Mouse (Mus musculus): ENCODE results near the gene Pglyrp2.

Pglyrp2 gene

DNA sequence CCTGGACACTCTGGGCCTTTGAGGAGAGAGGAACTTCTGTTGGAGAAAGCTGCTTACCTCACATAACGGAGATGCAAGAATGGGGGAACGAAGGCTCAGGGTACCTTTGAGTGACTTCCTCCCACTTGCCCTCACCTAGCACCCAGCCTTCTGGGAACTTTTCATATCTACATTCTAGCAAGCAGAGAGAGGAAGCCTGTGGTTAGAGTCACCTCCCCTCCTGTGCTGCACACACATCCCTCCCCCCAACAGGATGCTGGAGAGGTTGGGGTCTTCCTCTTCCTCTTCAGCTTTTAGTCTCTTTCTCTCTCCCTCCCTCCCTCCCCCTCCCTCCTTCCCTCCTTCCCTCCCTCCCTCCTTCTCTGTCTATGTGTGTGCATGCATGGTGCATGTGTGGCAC lies at the start of gene Pglyrp2:
Gene Pglyrp2, minus strand, starts transcription at position 134 of the 400 bp plus-strand sequence.
- DNase-seq = no peak

DNA sequence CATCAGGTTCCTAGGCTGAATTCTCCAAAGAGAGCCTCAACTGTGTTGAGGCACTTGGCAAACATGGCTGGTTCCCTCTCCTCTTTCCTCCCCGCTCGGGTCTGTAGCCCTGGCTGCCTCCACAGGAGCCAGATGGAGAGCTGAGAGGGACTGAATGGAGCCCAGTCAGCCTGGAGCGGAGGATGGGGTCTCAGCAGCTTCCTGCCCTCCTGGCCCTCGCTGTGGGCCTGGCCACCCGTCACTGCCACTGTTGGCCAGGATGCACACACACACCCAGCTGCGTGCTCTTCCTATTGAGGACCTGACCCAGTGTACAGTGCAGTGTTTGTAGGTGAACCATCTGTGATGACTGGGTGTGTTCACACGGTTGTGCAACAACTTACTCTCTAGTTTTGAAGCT lies 48.2 kb upstream of the Pglyrp2 start:
- DNase-seq = no peak

DNA sequence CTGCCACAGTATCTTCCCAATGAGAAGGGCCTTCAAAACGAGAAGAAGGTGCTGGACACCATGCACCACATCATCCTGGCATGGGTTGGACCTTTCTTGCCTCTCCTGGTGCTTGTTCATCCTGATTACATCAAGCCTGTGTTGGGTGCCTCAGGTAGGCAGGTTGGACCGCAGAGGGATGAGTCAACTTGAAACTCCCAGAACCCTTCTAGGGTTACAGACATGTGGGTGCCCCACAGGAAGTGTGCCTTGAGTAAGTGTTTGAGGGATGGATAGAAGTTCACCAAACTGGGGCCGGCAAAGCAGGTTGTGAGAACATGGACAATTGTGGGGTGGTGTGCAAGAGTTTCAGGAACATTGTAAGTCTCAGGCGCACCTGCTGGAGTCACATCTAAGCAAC lies 46.8 kb upstream of the Pglyrp2 start:
- DNase-seq = no peak

DNA sequence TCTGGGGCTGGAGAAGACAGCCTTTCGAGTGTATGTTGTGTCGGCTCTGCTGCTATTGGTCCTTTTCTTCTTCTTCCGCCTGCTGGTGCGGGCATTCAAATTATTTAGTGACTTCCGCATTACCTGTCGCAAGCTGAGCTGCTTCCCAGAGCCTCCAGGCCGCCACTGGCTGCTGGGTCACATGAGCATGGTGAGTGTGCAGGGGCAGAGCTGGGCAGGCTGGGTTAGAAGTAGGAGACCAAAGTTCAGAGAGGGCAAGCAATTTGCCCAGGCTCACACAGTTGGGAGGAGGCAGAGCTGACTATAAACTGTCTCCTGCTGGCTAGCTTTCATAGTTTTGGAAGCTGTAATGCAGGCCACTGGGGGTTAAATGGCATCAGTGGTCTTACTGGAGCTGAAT lies 44.5 kb upstream of the Pglyrp2 start:
- no peak for DNase-seq

DNA sequence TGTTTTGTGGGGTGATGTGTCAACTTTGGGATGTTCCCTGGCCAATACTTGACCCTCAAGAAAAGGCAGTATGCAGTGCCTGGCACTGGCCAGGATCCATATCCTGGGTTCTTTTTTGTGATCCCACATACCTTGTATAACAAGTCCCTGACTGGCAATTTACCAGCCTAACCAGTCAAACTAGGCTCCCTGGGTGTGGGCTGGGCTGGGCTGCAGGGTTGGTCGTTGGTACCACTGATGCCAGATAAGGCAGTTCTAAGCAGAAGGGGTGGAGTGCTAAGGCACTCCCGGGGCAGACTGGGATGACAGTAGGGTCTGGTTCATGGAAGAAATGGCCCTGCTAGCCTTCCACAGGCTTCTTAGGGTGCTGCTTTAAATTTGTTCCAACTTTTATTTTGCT lies 31.0 kb upstream of the Pglyrp2 start:
- peak; percentile 42 to 61 for DNase-seq

DNA sequence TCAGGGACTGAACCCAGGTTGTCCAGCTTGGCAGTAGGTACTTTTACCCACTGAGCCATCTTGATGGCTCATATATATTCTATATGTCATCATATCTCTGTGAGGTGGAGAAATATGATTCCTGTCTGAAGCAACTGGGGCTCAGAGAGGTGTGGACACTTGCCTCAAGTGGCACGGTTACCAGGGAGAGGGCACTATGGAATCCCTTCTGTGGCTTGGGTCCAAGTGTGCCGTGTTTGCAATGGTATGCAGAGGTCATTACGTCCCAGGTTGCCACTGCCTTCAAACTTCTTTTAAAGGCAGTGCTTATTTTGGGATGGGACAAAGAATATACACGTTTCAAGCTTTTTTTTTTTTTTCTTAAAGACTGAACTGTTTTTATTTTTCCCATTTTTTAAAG lies 30.2 kb upstream of the Pglyrp2 start:
- peak; percentile 67 to 76 for DNase-seq

DNA sequence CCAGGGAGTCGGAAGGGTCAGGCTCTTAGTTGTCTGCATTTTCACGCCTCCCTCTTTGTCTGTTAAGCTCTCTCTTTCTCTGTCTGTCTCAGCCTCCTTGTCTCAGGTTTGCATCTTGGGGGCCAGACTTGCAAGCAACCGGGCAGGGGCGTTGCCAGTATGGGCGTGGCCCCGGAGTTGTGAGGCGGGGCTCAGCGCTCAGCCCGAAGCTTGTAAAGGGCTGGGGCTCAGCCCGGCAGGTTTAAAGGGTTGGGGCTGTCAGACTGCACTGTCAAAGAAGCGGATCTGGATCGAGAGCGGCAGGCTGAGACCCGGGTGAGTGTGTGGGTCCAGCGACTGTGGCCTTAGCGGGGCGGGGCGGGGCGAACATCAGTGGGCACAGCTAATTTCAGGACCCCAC lies 28.5 kb upstream of the Pglyrp2 start, which contains the start of gene Cyp4f39:
Gene Cyp4f39, plus strand, starts transcription at position 242 of the 400 bp plus-strand sequence.
- peak; percentile 38 to 63 for DNase-seq

DNA sequence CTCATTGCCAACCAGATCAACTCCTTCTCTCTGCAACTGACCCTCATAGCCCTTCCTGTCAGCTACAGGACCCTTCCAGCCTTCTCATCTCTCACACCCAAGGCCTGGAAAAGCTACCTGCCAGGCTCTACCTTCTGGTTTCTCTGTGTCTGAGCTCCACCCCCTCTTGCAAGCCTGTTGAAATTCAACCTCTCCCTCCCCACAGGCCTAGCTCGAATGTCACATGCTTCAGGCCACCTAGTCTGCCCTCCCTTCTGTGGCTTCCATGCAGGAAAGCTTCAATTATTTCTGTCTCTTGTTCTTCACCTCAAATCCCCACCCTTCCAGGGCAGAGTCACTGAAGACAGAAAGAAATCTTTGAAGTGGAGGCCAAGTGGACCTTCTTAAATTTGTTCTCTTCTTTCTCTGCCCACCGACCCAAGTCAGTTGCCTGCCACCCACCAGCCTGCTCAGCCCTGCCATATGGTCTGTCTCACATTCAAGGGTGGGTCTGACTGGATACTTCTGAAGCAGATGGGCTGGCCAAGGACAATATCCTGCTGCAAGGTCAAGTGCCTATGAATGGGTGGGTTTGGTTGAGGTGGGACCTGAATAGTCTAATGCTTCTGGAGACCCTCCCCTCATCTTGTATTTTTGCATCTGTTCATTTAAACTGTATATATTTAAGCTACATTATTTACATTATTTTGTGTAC lies 27.0 kb upstream of the Pglyrp2 start:
- peak; percentile 11 to 27 for DNase-seq

DNA sequence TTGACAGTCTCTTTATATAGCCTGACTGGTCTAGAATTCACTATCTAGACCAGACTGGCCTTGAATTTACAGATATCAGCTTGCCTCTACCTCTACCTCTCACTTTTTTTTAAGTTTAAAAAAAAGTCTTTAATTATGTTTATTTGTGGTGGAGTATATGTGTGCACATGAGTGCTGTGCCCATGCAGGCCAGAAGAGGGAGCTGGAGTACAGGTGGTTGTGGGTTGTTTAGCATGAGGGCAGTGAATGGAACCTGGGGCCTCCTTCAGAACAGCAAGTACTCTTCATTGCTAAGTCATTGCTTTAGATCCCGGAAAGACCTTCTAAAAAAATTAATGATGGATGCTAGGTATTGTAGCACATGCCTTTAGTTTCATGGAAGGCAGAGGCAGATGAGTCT lies 25.1 kb upstream of the Pglyrp2 start:
- no peak for DNase-seq

DNA sequence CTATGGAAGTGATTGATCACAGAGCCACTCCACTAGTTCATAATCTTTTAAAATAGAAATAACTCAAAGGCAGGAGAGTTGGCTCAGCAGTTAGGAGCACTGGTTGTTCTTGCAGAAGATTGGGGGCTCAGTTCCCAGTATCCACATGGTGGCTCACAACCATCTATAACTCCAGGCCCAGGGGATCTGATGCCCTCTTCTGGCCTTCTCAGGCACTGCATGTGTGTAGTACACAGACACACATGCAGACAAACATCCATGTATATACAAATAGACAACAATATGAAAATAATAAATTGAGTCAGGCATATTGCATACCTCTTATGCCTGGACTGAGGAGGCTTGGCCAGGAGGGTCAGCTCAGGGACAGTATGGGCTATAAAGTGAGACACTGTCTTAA lies 23.2 kb upstream of the Pglyrp2 start:
- DNase-seq = no peak

DNA sequence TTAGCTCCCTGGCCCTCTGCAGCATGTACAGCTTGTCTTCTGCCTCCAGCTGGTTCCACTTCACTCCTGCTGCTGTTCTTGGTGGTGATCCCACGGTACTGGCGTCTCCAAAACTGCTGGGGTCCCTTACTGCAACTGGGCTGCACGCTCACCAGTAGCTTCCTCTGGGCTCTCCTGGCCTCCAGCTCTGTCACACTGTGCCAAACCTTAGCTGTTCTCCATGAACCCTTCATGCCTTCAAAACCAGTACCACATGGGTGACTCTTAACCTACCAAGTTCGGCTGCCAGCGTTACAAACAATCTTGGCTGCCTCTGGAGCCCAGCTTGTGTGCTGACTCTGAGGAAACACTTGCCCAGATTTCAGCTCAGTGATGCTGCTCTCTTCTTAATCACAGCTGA lies 21.0 kb upstream of the Pglyrp2 start:
- DNase-seq = peak; percentile 13 to 17

DNA sequence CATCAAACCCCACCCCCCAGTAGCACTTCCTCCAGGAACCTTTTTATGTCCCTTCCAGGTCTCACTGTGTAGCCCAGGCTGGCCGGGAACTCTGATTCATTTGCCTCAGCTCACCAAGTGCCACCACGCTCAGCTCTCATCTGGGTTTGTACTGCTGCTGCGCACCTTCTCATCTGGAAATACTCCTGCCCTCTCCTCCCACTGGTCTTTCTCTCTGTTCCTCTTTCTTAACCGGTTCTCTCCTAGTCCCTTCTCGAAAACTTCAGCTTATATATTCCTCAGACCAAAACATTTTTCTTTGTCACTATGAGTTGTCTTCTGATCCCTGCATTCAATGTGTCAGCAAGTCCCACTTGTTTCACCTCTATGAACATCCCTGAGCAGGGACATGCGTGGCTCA lies 19.3 kb upstream of the Pglyrp2 start:
- no peak for DNase-seq

DNA sequence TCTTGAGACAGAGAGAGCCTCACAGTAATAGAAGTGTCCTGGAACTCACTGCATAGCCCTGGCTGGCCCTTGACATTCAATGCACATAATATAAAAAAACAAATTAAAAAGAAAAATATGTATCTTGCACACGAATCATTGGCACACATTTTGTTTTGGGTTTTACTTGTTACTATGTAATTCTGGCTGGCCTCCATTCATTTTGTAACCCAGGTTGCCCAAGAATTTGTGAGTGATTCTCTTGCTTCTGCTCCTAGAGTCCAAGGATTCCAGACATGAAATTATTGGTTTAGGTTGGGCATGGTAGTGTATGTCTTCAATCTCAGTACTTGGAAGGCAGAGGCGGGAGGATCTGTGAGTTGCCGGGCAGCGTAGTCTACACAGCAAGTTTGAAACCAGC lies 13.1 kb upstream of the Pglyrp2 start:
- DNase-seq = no peak

DNA sequence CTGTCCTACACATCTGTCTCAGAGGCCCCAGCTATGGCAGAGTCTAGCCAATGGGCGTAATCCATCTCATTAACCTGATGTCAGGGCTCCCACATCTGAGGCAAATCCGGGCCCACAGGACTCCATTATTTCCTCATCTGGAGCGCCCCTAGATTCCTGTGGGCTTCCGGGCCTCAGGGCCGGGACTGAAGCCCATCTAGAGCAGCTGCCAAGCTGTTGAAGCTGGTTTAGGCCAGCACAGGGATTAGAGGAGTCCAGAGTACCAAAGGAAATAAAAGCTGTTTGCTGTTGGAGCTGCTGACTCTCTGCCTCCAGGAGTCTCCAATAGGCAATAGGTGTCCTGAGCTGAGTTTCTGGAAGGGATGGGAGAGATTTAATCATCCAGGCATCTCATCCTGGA lies 11.2 kb upstream of the Pglyrp2 start:
- no peak for DNase-seq

DNA sequence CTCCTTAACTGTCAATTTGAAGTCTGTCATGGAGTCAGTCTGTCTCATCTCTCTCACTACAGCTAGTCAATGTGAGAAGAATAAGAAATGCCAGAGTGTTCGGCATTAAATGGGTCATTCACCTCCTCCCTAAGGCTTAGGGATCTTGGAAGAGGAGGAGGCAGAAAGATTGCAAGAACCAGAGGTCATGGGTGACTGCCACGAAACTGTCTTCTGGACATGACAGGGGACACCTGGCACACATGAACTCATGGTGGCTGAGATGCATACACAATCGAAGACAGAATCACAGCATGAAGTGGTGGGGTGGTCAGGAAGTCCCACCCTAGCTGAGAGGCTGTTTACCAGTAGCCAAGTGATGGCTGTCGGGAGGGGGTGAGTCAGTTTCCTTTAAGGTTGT lies 10.4 kb upstream of the Pglyrp2 start:
- DNase-seq = peak in 1 of 2 experiments; percentile 24

DNA sequence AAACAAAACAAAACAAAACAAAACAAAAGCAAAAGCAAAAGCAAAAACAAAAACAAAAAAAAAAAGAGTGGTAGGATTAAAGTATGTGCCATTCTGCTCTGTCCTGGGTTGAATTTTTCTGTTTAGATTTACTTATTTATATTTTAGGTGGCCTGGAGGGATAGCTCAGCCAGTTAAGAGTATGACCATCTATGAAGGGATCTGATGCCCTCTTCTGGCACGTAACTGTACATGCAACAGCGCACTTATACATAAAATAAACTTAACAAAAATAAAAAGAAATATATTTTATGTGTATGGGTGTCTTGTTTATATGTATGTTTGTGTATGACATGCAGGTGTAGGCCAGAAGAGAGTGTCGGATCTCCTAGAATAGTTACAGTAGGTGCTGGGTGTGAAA lies 8.0 kb upstream of the Pglyrp2 start:
- DNase-seq = no peak

DNA sequence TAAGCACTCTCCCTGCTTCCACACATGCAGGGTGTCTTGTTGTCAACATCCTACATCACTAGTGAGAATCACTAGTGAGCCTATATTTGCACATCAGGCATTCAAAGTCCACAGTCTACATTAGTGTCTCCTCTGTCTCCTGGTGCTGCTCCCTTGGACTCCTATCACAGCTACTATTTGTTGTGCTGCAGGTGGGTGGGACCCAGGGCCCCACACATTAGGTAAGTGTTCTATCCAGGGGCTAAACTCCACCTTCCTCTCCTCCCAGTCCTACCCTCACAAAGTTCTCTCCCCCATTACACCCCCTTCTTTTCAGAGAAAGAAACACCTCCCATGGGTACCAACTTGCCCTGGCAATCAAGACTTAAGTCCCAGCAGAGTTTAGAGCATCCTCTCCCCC lies 2.6 kb upstream of the Pglyrp2 start:
- no peak for DNase-seq

DNA sequence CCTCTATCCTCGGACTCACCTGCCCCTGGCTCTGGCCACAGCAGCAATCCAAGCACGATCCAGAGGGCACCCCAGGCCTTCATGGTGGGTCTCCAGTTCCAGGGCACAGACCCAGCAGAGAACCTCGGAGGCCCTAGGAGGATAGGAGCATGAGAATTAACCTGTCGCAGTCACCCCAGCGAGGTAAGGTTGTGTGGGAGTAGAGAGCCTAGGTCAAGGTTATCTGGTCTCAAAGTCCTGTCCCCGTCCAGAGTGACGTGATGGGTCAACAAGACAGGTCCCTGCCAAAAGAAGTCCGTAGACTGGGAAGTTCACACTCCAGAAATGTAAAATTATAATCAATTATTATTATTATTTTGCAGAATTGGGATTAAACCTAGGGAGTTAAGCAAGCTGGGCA lies 3.2 kb downstream of the Pglyrp2 start:
- DNase-seq = no peak

DNA sequence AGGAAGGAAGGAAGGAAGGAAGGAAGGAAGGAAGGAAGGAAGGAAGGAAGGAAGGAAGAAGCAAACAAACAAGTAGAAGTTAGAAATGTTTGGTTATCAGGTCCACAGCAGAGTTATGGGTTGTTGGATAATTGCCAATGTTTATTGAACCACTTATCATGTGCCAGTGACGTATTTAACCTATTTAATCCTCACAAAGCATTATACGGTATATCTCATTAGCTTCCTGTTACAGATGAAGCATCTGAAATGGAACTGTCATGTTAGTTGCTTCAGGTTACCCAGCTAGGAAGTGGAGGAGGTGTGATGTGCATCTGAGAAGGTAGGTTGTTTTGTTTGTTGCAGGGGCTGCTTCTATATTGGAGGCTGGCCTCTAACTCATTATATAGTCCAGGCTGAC lies 4.0 kb downstream of the Pglyrp2 start:
- no peak for DNase-seq

DNA sequence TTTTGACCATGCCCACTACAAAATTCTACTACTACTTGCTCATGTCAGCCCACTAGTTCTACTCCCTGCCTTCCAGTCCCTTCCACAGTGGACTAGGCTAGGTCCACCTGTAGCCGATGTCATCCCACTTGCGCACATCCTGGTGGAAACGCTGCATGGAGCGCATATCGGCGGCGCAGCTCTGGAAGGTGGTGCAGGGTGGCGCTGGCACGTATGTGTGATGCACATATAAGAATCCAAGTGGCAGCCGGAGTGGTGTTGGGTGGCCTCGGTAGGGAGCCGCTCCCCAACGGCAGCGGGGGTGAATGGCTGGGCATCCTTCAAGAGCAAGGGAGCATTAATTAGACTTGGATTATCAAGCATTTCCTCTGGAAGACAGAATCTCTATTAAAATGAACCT lies 7.2 kb downstream of the Pglyrp2 start:
- no peak for DNase-seq

DNA sequence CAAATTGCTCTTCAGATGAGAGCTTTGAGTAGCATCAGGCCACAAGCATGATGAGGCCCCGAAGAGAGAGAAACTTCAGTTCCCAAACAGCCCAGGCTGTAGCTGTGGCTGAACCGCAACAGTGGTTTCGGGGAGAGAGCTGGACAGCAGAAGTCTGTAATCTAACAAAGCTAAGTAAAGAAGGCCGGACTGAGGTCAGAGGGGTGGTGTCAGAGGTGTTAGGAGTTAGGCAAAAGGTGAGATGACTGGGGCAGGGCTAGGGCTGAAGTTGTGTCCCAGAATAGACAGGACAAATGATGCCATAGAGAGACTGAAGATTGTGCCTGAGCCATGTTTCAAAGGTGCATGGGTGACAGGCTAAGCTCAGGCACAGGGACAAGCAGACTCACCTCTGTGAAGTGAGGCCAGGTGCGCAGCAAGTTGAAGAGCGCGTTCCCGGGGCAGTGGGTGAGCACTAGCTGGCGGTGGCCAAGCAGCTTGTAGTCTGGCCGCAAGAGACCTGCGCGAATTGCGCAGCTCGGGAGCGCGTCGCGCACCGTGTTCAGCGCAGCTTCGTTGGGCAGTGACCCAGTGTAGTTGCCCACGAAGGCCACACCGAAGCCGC lies 8.4 kb downstream of the Pglyrp2 start:
- DNase-seq = no peak

DNA sequence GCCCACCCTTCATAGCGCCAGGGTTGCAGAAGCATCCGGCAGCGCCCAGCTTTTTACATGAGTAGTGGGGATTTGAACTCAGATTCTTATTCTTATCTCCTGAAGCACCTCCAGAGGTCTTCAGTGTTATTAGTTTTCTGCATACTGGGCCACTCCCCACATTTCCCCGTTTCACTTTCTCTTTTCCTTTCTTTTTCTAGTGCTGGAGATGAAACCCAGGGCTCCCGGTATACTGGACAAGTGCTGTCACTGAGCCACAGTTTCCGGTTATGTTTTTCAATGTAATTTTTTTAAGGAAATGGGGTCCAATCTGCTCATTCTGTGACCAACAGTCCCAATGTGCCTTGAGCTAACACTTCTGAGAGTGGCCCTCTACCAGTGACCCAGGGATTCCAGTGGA lies 12.1 kb downstream of the Pglyrp2 start:
- no peak for DNase-seq

DNA sequence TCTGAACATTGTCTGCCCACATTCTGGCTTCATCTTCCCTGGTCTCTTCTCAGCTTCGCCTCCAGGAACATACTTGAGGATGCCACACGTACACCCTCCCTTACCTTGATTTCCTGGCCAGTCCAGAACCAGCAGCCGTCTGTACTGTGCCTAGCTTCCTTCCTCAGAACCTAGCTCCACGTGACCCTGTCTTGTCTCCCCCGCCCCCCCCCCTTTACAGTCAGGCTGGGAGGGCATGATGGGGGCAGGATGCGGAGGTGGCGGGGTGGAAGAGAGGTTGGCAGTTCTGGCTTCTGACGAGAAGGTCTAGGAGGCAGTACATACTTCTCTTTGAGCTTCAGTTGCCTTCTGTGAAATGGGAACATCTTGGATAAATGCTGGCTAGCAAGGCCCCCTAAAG lies 20.6 kb downstream of the Pglyrp2 start, which contains the start of gene Rasal3:
Gene Rasal3, minus strand, starts transcription at position 167 of the 400 bp plus-strand sequence.
- DNase-seq = no peak

DNA sequence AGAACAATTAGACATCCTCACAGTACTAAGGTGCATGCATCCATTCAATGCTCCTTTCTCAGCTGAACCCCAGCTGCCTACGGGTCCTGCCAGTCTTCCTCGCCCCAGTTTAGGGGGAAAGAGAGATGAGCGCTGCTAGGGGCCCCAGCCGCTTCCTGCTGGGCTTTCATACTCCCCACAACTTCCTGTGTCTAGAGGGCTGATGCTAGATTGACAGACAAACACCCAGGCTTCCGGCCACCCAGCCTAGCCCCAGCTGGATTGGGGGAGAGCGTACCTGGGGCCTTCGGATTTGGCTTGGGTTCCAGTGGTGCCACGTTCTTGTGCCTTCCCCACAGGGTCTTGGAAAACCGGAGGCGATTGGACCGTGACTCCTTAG lies 21.2 kb downstream of the Pglyrp2 start:
- peak in 1 of 2 experiments; percentile 28 for DNase-seq

Measured in lung, adult 18-20 months (tissue).